Mouse (Mus musculus): Measurements from ENCODE around the gene Gpx1. TPM values are rescaled to one million over a fixed set of nuclear protein-coding genes. Genes with fewer than 3 reads are reported as not detected.

Gpx1 gene
- polyA plus RNA-seq (2015; fragmentation: Nextera tagmentation; extraction: Ambion mirVana) = 746 and 792 TPM in 2 replicates

- peak within 1 kb of the TSS; percentile 85 for H3K4me2 ChIP-seq
- peak within 1 kb of the TSS; percentile 73 for H3K9ac ChIP-seq
- under 1% methylated on average over 49 of the region's 49 CpGs for WGBS
- H3K4me1 ChIP-seq (replicated peaks) = peaks cover 27% of the 10 kb centered on the region
- peaks cover 22% of the 10 kb centered on the region for H3K36me3 ChIP-seq
- ATAC-seq (replicated peaks; ENCODE audit: insufficient number of reproducible peaks, insufficient read depth, low FRiP score, low read depth) = peak; percentile 95
- peak within 1 kb of the TSS; percentile 93 for H3K27ac ChIP-seq
- no peaks in the 10 kb centered on the region for H3K9me3 ChIP-seq (replicated peaks)
- H3K4me3 ChIP-seq = peak within 1 kb of the TSS; percentile 62
- H3K27me3 ChIP-seq = no peaks in the 10 kb centered on the region
These were observed at the start of gene Gpx1 for GRCm38 (mm10) chr9:108338886-108339781. Gene Gpx1, plus strand, starts transcription at chr9:108338903.

- no peaks in the 10 kb centered on the region for H3K27me3 ChIP-seq
- peak overlapping the region; percentile 64; the same call in 1 of the 2 replicates for H3K4me2 ChIP-seq
- no peak overlapping the region for H3K27ac ChIP-seq
- H3K36me3 ChIP-seq = 0 out of 2 replicates have a peak, but pooled peaks cover 4% of the 10 kb centered on the region
- no peak overlapping the region for H3K9ac ChIP-seq
- H3K9me3 ChIP-seq (replicated peaks) = no peaks in the 10 kb centered on the region
- WGBS = 57% methylated on average over 2 of the region's 2 CpGs
- H3K4me1 ChIP-seq (replicated peaks) = peaks cover 8% of the 10 kb centered on the region
- no peak for ATAC-seq (replicated peaks; ENCODE audit: insufficient number of reproducible peaks, insufficient read depth, low FRiP score, low read depth)
- no peak overlapping the region for H3K4me3 ChIP-seq
These were observed 49.4 kb upstream of the Gpx1 start for GRCm38 (mm10) chr9:108289347-108289746.

GRCm38 (mm10) chr9:108290016-108290750 is 48.5 kb upstream of the Gpx1 start, which contains the start of gene Nicn1:
Gene Nicn1, plus strand, starts transcription at chr9:108290429.
- peak within 1 kb of the TSS; percentile 57 for H3K4me3 ChIP-seq

GRCm38 (mm10) chr9:108290773-108291172 is 47.9 kb upstream of the Gpx1 start:
- Histone ChIP-seq H3K4me2 (peak overlapping the region; percentile 64), H3K4me1 (replicated peaks) (peaks cover 8% of the 10 kb centered on the region), H3K4me3 (peak overlapping the region; percentile 57), H3K27me3 (no peaks in the 10 kb centered on the region), H3K9me3 (replicated peaks) (no peaks in the 10 kb centered on the region), H3K9ac (peak overlapping the region; percentile 54), H3K36me3 (peaks cover 6% of the 10 kb centered on the region; the same call in 1 of the 2 replicates), H3K27ac (peak overlapping the region; percentile 6; the same call in 1 of the 2 replicates)
- ATAC-seq (replicated peaks; ENCODE audit: insufficient number of reproducible peaks, insufficient read depth, low FRiP score, low read depth) = no peak
- 36% methylated on average over 6 of the region's 6 CpGs for WGBS

More at GRCm38 (mm10) chr9:108290016-108290750, 48.5 kb upstream of the Gpx1 start, which contains the start of gene Nicn1:
- peak within 1 kb of the TSS; percentile 64 for H3K4me2 ChIP-seq
- WGBS = under 1% methylated on average over 32 of the region's 32 CpGs
- peak within 1 kb of the TSS; percentile 63 for H3K9ac ChIP-seq
- no peaks in the 10 kb centered on the region for H3K9me3 ChIP-seq (replicated peaks)
- H3K27ac ChIP-seq = peak within 1 kb of the TSS; percentile 72
- 0 out of 2 replicates have a peak, but pooled peaks cover 6% of the 10 kb centered on the region for H3K36me3 ChIP-seq
- ATAC-seq (replicated peaks; ENCODE audit: insufficient number of reproducible peaks, insufficient read depth, low FRiP score, low read depth) = peak; percentile 98
- H3K27me3 ChIP-seq = no peaks in the 10 kb centered on the region
- peaks cover 8% of the 10 kb centered on the region for H3K4me1 ChIP-seq (replicated peaks)

GRCm38 (mm10) chr9:108296453-108297355 is 42.0 kb upstream of the Gpx1 start, which contains the start of gene Amt:
Gene Amt, plus strand, starts transcription at chr9:108296853.
- WGBS = 34% methylated on average over 18 of the region's 18 CpGs
- Histone ChIP-seq H3K9me3 (replicated peaks) (no peaks in the 10 kb centered on the region), H3K27ac (peak within 1 kb of the TSS; percentile 29), H3K4me3 (peak within 1 kb of the TSS; percentile 36), H3K9ac (peak within 1 kb of the TSS; percentile 29; the same call in 1 of the 2 replicates), H3K4me2 (peak within 1 kb of the TSS; percentile 50), H3K36me3 (peaks cover 7% of the 10 kb centered on the region; the same call in 1 of the 2 replicates), H3K27me3 (no peaks in the 10 kb centered on the region), H3K4me1 (replicated peaks) (peaks cover 11% of the 10 kb centered on the region)
- ATAC-seq (replicated peaks; ENCODE audit: insufficient number of reproducible peaks, insufficient read depth, low FRiP score, low read depth) = 0 out of 2 replicates have a peak, but pooled peaks have one; percentile 38

- Histone ChIP-seq H3K4me1 (replicated peaks) (peaks cover 13% of the 10 kb centered on the region), H3K27me3 (no peaks in the 10 kb centered on the region), H3K36me3 (peaks cover 22% of the 10 kb centered on the region), H3K9me3 (replicated peaks) (no peaks in the 10 kb centered on the region), H3K27ac (no peak overlapping the region), H3K4me3 (no peak overlapping the region), H3K4me2 (no peak overlapping the region), H3K9ac (no peak overlapping the region)
- no peak for ATAC-seq (replicated peaks; ENCODE audit: insufficient number of reproducible peaks, insufficient read depth, low FRiP score, low read depth)
- WGBS = 85% methylated on average over 3 of the region's 3 CpGs
These were observed 36.9 kb upstream of the Gpx1 start for GRCm38 (mm10) chr9:108301853-108302252.

GRCm38 (mm10) chr9:108304716-108305115 is 34.0 kb upstream of the Gpx1 start:
- 38% methylated on average over 4 of the region's 4 CpGs for WGBS
- H3K27me3 ChIP-seq = no peaks in the 10 kb centered on the region
- ATAC-seq (replicated peaks; ENCODE audit: insufficient number of reproducible peaks, insufficient read depth, low FRiP score, low read depth) = no peak
- peak overlapping the region; percentile 80 for H3K4me2 ChIP-seq
- H3K4me3 ChIP-seq = peak overlapping the region; percentile 82
- peaks cover 22% of the 10 kb centered on the region for H3K36me3 ChIP-seq
- H3K27ac ChIP-seq = peak overlapping the region; percentile 100
- H3K4me1 ChIP-seq (replicated peaks) = peaks cover 22% of the 10 kb centered on the region
- H3K9me3 ChIP-seq (replicated peaks) = no peaks in the 10 kb centered on the region
- peak overlapping the region; percentile 79; the same call in 1 of the 2 replicates for H3K9ac ChIP-seq

GRCm38 (mm10) chr9:108305170-108305569 is 33.5 kb upstream of the Gpx1 start:
- peak overlapping the region; percentile 80 for H3K4me2 ChIP-seq
- peak overlapping the region; percentile 79 for H3K9ac ChIP-seq
- WGBS = 6% methylated on average over 1 of the region's 1 CpGs
- ATAC-seq (replicated peaks; ENCODE audit: insufficient number of reproducible peaks, insufficient read depth, low FRiP score, low read depth) = no peak
- peak overlapping the region; percentile 82 for H3K4me3 ChIP-seq
- H3K9me3 ChIP-seq (replicated peaks) = no peaks in the 10 kb centered on the region
- peaks cover 27% of the 10 kb centered on the region for H3K4me1 ChIP-seq (replicated peaks)
- H3K36me3 ChIP-seq = peaks cover 22% of the 10 kb centered on the region
- peak overlapping the region; percentile 100 for H3K27ac ChIP-seq
- H3K27me3 ChIP-seq = no peaks in the 10 kb centered on the region

GRCm38 (mm10) chr9:108305629-108306520 is 32.8 kb upstream of the Gpx1 start, which contains the start of the genes Rhoa and Tcta:
Gene Rhoa, plus strand, starts transcription at chr9:108306129.
Gene Tcta, minus strand, starts transcription at chr9:108306160.
- Histone ChIP-seq H3K27ac (peak within 1 kb of the TSS; percentile 100), H3K27me3 (no peaks in the 10 kb centered on the region), H3K9ac (peak within 1 kb of the TSS; percentile 95), H3K4me1 (replicated peaks) (peaks cover 30% of the 10 kb centered on the region), H3K4me2 (peak within 1 kb of the TSS; percentile 80), H3K4me3 (peak within 1 kb of the TSS; percentile 82), H3K9me3 (replicated peaks) (no peaks in the 10 kb centered on the region), H3K36me3 (peaks cover 22% of the 10 kb centered on the region)
- ATAC-seq (replicated peaks; ENCODE audit: insufficient number of reproducible peaks, insufficient read depth, low FRiP score, low read depth) = peak; percentile 95
- under 1% methylated on average over 81 of the region's 81 CpGs for WGBS

Measured in heart, embryonic 15.5 days (tissue).